Mouse (Mus musculus) A20 (cell line): ENCODE results near the gene Fbxw2.
"Not testable (repeated sequence)": the region's sequence is repeated elsewhere in the genome, so short reads cannot be mapped to it uniquely, and the experiment has no call there.

Experiments
- DNase-seq: peaks from one replicate; pipeline ENCODE4 v3.0.0-alpha.2; 2011; ENCODE audit warnings: low read depth, low spot score

Gene Fbxw2

DNA sequence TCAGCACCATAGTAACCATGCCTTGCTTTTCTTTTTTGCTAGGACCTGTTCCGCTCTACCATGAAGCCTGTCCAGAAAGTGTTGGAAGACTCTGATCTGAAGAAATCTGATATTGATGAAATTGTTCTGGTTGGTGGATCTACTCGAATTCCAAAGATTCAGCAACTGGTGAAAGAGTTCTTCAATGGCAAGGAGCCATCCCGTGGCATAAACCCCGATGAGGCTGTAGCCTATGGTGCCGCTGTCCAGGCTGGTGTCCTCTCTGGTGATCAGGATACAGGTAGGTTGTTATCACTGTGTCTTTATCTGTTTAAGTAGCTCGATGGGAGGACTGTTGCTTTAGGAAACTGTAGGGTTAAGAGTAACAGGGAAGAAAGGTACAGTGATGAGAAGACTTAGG, 51.6 kb downstream of the Fbxw2 start:
- no peak for DNase-seq

DNA sequence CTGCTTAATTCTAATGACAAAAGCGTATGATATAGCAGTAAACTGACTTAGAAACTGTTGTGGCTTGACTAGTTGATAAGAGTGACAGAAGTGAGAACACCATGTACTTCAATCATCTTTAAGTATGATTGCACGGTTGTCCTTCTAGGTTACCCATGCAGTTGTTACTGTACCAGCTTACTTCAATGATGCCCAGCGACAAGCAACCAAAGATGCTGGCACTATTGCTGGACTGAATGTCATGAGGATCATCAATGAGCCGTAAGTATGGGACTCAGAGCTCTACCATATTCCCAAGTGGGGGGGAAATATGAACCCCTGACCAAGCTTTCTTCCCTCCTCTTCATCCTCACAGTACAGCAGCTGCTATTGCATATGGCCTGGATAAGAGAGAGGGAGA, 52.4 kb downstream of the Fbxw2 start:
- no peak for DNase-seq

DNA sequence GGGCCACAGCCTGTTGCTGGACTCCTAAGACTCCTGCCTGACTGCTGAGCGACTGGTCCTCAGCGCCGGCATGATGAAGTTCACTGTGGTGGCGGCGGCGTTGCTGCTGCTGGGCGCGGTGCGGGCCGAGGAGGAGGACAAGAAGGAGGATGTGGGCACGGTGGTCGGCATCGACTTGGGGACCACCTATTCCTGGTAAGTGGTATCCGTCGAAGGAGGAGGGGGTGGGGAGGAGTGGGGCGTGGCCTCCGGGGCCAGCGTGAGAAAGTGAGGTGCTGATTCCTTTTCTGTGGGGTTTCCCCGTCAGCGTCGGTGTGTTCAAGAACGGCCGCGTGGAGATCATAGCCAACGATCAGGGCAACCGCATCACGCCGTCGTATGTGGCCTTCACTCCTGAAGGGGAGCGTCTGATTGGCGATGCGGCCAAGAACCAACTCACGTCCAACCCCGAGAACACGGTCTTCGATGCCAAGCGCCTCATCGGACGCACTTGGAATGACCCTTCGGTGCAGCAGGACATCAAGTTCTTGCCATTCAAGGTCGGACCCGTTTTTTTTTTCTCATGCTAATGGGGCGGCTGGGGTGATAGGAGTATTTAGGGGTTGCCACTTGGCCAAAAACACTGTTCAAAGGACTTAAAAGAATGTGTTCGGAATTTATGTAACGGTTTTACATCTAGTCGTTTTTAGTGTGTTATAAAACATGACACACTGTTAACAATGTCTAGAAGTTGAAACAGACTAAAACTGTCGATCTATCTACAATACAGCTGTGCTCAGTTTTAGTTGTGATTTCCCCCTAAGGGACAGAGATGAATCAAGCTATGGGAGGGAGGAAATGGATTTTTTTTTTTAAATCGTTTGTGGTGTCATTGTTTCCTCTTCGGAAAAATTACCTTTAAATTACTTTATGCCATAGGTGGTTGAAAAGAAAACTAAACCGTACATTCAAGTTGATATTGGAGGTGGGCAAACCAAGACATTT, 53.6 kb downstream of the Fbxw2 start:
- DNase-seq = no peak

DNA sequence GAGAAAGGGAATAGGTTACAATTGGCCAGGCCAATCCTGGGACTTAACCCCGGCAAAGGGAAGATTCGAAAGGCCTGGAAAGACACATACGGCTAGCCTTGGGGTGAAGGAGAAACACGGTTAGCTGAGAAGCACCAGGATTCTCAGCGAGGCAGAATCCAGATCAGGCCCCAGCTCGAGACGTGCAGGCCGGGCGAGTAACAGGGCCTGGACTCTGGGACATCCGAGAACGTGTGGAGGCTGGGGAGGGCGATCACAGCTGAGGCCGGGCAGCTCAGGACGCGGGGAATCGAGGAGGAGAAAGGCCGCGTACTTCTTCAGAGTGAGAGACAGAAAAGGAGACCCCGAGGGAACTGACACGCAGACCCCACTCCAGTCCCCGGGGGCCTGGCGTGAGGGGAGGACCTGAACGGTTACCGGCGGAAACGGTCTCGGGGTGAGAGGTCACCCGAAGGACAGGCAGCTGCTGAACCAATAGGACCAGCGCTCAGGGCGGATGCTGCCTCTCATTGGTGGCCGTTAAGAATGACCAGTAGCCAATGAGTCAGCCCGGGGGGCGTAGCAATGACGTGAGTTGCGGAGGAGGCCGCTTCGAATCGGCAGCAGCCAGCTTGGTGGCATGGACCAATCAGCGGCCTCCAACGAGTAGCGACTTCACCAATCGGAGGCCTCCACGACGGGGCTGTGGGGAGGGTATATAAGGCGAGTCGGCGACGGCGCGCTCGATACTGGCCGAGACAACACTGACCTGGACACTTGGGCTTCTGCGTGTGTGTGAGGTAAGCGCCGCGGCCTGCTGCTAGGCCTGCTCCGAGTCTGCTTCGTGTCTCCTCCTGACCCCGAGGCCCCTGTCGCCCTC, 54.5 kb downstream of the Fbxw2 start, which contains the start of gene Hspa5:
Gene Hspa5 (plus strand): TSS at position 603 of the 859 bp plus-strand sequence.
- DNase-seq = peak; percentile 100

DNA sequence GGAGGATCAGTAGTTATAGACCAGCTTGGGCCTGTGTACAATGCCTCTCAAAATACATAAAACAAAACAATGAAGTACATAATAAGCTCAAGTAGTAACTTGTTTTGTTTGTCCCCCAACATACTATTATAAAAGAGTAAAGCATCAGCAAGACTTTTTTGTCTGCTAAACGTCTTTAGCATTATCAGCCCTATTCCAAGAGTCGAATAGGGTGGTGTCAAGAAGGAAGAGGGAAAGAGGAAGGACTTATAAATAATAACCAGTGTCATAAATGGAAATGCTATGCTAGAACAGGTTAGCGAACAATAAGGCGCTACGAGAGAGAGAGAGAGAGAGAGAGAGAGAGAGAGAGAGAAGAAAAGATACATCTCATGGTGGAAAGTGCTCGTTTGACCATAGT, 55.2 kb downstream of the Fbxw2 start:
- DNase-seq = no peak

DNA sequence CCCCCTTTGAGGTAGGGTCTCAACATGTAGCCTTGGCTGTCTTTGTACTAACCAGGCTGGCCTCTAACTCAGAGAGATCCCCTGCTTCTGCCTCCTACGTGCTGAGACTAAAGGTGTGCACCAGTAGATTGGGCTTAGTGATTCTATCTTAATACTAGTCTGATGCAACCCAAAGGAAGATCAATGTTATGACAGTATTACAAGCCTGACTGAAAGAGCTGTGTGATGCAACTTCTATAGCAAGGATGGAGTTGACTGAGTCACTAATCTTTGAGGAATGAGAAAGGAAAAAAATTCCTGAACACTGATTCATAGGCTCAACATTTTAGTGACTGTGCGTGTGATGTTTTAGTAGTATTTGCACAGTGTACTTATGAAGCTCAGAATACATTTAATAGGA, 56.1 kb downstream of the Fbxw2 start:
- DNase-seq = no peak

DNA sequence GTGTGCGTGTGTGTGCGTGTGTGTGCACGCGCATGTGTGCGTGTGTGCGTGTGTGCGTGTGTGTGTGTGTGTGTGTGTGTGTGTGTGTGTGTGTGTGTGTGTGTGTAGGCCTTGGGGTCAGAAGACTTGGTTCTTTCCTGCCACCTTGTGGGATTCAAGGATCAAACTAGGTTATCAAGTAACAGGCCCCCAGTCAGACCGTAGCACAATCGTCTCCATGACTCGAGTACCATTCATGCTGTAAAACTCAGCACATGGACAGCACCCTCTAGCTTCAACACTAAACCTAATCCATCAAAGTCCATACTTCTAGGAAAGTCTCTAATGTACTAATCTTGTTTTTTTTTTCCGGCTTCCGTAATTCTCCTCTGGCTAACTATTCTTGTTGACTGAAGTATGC, 61.3 kb downstream of the Fbxw2 start:
- DNase-seq = no peak

DNA sequence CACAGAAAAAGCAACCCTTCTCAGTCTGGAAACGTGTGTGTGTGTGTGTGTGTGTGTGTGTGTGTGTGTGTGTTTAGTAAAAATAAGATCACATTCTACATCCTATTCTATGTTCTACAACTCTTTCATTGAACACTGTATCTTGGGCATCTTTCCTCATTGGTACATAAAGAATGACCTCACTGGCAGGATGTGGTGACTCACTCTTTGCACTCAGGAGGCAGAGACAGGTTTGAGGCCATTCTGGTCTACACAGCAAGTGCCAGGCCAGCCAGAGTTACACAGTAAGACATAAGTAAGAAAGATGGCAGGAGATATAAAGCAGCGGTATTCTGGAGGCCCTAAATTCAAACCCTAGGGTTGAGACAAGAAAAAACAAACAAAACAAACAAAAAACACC, 63.2 kb downstream of the Fbxw2 start:
- no peak for DNase-seq

DNA sequence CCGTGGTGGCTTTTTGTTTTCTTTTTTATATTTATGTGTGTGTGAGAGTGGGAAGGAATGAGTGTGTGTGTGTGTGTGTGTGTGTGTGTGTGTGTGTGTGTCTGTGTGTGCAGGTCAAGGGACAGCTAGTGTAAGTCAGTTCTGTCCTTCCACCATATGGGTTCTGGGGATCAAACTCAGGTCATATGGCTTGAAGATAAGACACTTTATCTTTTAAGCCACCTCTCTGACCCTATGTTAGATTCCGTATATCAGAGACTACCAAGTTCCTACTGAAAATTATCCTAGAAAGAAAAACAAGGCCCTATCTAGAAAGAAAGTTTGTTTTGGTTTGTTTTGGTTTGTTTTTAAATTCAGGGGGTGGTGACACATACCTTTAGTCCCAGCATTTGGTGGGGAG, 63.9 kb downstream of the Fbxw2 start:
- DNase-seq = no peak

DNA sequence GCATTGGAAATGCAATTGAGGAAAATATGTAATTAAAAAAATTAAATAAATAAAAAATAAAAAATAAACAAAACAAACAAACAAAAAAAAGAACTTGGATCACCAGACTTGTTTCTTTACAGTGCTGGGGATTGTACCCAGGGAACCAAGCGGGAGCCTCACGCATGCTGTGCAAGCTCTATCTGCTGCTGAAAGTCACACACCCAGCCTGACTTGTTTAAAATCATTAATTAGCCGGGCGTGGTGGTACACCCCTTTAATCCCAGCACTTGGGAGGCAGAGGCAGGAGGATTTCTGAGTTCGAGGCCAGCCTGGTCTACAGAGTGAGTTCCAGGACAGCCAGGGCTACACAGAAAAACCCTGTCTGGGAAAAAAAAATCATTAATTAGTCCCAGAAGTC, 64.8 kb downstream of the Fbxw2 start:
- not testable (repeated sequence) for DNase-seq

DNA sequence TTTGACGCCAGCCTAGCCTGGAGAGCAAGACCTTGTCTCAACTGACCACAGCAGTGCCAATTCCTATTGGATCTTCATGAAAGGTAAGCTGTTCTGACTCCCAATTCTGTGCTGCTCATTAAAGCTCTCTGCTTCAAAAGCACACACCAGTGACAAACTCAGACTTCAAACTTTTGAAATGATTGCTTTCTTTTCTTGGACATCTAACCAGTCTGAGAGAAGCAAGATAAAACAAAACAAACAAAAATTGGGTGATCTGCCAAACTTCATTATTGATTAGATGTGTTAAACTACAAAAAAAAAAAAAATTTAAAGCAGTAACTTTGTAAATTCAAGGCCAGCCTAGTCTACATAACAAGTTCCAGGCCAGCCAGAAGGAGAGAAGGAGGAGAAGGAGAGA, 68.8 kb downstream of the Fbxw2 start:
- DNase-seq = no peak

DNA sequence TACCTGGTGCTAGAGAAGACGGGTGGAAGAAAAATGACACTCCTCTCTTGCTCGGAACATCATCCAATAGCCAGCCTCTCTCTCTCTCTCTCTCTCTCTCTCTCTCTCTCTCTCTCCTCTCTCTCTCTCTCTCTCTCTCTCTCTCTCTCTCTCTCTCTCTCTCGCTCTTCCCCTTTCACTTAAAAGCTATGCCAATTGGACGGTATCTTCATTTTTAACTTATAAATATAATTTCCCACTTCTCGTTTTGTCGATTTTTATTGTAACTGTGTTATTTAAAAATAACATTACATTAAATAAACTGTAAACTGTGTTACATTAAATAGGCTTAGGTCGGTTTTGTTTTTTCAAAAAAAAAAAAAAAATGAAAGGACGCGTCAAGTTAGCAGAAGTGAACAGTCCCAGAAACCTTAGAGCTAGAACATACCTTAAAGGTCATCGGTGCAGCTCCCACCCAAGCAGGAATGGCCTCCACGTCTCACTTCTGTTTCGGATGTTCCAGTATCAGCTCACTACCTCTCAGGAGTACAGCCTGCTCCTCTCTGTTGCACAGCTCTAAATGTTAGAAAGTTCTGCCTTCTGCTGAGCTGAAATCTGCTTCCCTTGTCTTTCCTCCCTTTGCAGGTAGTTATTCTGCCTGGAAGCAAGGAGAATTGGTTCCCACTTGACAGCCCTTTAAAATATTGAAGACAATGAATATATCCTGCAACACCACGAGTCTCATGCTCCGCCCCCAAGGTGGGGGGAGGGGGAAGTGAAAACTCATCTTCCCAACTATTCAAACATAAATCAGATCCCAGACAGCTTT, 71.4 kb downstream of the Fbxw2 start, which contains the start of gene Gapvd1:
Gene Gapvd1 (minus strand): TSS at position 682 of the 808 bp plus-strand sequence.
- peak; percentile 68 for DNase-seq
